Mouse (Mus musculus) gastrocnemius, postnatal 10 days (tissue): Measurements from ENCODE around the gene Rnf44. TPM values are rescaled to one million over a fixed set of nuclear protein-coding genes. Genes with fewer than 3 reads are reported as not detected.

Experiments used
- DNase-seq: peaks from one replicate; pipeline ENCODE4 v3.0.0; 2021; ENCODE audit warnings: mixed read lengths
- long read RNA-seq, 2 experiments: library from polyadenylated mRNA; stranded (forward); transcript quantifications; one replicate each; pipeline ENCODE4 v2.0.0; 2021
- total RNA-seq, 2 experiments: library from RNA; stranded (reverse); gene quantifications; 2 replicates each; pipeline ENCODE4 v1.2.3; 2021

The Rnf44 gene
- total RNA-seq: 10 to 100 TPM; 32.5 to 35.3 TPM
- long read RNA-seq, experiment 1, partial matches to known transcripts: 4 of 25 reads
- long read RNA-seq, experiment 1, other reads (novel, unspliced or antisense): 13 of 25 reads
- long read RNA-seq, experiment 2, partial matches to known transcripts: 1 of 12 reads
- long read RNA-seq, experiment 2, other reads (novel, unspliced or antisense): 6 of 12 reads

DNA sequence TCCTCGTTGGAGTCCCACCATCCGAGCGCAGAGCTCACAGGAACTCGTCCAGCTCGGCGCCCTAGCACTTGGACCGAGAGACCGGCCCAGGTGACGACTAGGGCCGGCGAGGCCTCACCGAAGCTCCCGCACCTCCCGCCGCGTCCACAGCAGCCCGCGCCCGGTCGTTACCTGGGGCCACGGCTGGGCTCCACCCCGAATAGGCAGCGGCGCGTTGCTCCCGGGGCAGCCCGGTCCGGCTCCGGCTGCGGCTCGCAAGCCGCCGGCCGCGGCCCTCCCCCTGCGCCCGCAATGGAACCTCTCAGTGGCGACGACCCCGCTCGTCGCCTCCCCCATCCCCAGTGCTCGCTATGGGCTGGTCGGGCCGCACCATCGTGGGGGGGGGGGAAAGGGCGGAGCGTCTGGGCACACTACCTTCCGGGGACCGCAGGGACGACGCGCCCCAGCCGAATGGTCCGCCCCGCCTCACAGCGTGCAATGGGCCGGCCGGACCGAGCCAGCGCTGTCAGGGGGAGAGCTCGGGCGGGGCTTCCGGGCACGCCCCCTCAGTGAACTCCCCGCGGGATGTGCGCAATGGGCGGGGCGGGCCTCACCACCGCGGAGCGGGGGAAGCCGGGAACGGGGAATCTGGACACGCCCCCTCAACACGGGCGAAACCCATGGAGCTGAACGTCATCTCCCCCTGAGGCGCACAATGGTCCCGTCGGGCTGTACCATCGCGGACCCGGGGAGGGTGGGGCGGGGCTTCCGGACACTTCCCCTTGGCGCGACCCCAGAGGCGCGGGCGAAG lies at the start of gene Rnf44:
Gene Rnf44, minus strand, starts transcription at position 350 of the 790 bp plus-strand sequence.
- DNase-seq: peak; percentile 98

- DNase-seq: no peak
These were observed 44.5 kb upstream of the Rnf44 start for GRCm38 (mm10) chr13:54738213-54738601.

- DNase-seq: peak; percentile 23
These were observed 43.9 kb upstream of the Rnf44 start for GRCm38 (mm10) chr13:54737488-54738212.

GRCm38 (mm10) chr13:54736931-54737330 lies 43.2 kb upstream of the Rnf44 start:
- no peak for DNase-seq

DNA sequence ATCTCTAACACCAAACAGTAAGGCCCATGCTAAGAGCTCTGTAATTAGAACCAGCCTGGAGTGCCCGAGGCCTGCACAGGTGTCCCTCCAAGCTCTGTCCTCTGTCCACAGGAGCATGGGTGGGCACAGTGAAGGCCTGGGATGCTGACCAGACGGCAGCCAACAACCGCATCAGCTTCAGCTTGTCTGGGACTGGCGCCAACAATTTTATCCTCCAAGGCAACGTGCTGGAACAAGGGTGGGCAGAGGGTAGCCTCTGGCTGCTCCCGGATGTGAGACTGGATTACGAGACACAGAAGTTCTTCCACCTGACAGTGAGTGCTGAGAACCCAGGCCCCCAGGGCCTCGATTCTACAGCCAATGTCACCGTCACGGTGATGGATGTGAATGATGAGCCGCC lies 32.4 kb upstream of the Rnf44 start:
- DNase-seq: no peak

DNA sequence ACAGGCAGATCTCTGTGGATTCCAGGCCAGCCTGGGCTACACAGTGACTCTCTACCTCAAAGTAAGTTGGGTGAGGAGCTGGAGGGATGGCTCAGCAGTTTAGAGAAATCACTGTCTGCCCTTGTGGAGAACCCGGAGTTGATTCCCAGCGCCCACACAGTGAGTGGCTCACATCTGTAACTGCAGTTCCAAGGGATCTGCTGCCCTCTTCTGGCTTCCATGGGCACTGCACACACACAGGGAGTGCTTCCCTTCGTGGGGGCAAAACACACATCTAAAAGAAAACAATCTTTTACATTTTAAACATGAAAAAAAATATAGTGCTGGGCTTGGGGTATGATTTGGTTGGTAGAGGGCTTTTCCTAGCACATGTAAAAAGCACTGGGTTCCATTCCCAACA lies 29.4 kb upstream of the Rnf44 start:
- no peak for DNase-seq

- DNase-seq: peak; percentile 40
These were observed 23.2 kb upstream of the Rnf44 start for GRCm38 (mm10) chr13:54716916-54717315.

GRCm38 (mm10) chr13:54714996-54715395 lies 21.3 kb upstream of the Rnf44 start:
- no peak for DNase-seq

GRCm38 (mm10) chr13:54714393-54714792 lies 20.7 kb upstream of the Rnf44 start:
- DNase-seq: no peak

- DNase-seq: no peak
These were observed 17.2 kb upstream of the Rnf44 start for GRCm38 (mm10) chr13:54710866-54711265.

DNA sequence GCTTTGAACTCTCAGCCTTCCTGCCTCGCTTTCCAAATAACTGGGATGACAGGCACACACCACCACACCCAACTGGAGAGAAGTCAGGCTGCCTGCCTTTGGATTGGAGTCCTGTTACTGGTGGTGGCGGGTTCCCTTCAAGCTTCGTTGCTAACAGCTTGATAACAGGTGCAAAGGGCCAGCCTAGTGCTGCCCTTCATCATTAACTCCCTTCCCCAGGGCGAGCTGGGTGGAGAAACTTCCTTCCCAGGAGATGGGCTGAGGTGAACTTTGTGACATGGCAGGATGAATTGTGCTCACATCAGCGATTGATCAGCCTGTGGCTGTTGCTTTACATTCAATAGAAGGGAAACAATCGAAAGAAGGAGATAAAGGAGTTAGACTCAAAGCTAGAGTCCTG lies 11.2 kb upstream of the Rnf44 start:
- no peak for DNase-seq

- no peak for DNase-seq
These were observed 8.8 kb upstream of the Rnf44 start for GRCm38 (mm10) chr13:54702507-54702906.

DNA sequence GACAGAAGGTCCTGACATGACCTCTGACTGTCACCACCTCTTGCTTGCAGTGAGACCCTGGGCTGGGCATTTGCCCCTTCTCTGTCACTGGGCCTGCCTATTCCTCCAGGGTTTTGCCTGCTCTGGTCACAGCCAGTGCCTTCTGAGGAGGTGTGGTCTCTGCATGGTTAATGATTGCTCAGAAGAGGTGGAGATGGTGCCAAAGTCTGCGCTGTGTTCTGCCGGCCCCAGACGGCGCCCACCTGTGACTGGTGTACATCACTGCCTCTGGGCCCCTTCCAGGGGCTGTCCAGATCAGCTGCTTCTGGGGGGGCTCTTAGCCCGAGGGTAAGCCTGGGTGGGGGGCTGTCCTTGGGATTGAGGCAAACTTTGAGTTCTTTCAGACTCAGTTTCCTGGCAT lies 7.5 kb upstream of the Rnf44 start, which contains the start of gene Cdhr2:
Gene Cdhr2, plus strand, starts transcription at position 219 of the 400 bp plus-strand sequence.
- DNase-seq: no peak

DNA sequence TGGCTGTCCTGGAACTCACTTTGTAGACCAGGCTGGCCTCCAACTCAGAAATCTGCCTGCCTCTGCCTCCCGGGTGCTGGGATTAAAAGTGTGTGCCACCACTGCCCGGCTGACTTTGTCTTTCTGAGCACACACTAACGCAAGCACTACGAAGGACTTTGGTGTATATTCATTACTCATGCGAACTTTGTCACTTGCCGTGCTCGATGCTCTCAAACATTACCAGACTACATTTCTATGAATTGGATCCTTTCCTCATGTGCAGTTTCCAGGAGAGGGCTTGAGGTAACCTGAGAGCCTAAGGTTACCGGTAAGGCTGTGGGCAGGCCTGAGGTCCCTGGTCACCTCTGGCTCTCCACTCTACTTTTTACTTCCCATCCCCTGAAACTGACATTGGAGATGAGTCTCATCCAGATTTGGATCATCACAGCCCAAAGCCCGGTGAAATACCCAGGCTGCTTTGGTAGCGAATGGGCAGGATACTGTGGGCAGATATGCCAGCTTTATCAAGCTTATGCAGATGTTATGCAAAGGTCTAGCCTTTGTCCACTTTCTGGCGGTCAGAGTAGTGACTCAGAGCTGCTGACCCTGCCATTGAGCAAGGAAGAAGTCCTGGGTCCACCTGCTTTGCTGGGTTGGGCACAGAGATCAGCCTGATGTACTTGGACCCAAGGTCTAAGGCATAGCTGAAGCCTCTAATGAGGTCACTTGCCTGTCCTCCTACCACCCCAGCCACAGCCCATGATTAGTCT lies 1.9 kb upstream of the Rnf44 start:
- no peak for DNase-seq

GRCm38 (mm10) chr13:54694348-54695060 lies 797 bp upstream of the Rnf44 start:
- DNase-seq: peak; percentile 83

GRCm38 (mm10) chr13:54692711-54693557 lies 773 bp downstream of the Rnf44 start:
- no peak for DNase-seq

GRCm38 (mm10) chr13:54691737-54692136 lies 2.0 kb downstream of the Rnf44 start:
- no peak for DNase-seq

DNA sequence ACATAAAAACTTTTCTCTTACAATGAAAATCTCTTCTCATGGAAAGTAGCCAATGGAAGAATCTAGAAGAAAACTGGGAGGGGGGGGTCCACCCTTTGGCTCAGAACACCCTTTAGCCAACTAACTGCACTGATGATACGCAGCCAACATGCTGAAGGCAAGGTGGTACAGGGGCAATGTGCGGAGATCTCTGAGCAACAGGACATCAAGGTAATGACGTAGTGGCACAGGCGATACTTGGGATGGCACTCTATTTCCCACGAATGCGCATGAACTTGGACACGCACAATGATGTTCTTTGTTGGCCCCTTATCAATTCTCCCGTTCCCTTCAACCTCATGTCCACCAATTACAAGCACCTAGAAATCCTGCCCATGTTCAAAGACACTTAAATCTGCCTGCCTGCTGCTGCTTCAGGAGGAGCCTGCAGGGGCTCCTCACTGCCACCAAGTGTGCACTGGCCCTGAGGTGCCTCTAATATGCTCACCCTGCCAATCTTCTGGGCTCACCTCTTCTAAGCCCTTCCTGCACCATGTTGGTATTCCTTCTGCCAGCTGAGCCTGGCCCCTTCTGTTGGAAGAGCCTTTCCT lies 3.5 kb downstream of the Rnf44 start:
- DNase-seq: no peak

GRCm38 (mm10) chr13:54687575-54688424 lies 5.9 kb downstream of the Rnf44 start:
- DNase-seq: peak; percentile 97
